Mouse (Mus musculus): Measurements from ENCODE around the gene Itgav.

Gene Itgav

GRCm38 (mm10) chr2:83812483-83813272 is 88.5 kb downstream of the Itgav start, which contains the start of gene Fam171b:
Gene Fam171b, plus strand, starts transcription at chr2:83812636.
- peak; percentile 71 to 84 for DNase-seq (ENCODE audit: inconsistent age in 2 of 2, low spot score in 1 of 2)

DNA sequence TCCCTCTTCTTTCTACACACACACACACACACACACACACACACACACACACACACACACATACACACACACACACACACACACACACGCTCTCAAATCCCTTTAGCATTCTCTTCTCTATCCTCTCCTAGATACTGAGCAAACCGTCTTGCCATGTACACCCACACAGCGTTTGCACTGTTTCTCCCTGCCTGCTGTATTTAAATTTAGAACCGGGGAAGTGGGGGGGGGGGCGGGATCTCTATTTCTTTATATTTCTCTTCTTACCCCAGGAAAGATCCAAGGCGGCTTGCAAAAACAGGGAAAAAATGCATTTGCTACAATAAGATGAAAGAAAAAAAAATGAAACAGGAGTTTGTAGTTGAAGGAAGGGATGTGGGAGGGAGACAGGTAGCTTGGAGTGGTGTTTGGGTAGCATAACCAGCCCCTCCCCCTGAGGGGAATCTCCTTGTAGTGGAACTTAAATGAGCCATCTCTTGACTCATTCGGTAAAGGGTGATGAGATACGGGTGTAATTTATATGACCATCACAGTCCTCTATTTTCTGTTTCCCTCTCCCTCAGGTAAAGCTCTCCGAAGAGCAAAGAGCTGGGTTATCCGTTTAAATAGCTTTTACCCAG is 89.2 kb downstream of the Itgav start:
- no peak for DNase-seq (ENCODE audit: inconsistent age in 2 of 2, low spot score in 1 of 2)

DNA sequence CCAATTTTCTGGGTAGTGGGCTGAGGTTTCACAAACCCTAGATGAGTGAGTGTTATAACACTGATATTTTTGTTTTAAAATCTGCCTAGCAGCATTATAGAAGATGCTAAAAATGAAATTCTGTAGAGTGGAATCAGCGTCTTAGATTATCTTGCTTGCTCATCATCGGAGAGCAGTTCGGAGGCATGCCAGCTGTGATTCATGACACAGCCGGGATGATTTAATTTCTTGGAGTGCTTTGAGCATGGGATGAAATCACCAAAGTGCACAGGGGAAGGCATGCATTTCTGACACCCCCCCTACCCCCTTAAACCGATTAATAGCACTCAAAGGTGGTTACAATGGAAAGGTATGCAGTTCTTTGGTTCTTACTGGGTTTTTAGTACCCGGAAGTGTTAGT is 89.8 kb downstream of the Itgav start:
- DNase-seq (ENCODE audit: inconsistent age in 2 of 2, low spot score in 1 of 2), result peak; percentile 40 to 73

DNA sequence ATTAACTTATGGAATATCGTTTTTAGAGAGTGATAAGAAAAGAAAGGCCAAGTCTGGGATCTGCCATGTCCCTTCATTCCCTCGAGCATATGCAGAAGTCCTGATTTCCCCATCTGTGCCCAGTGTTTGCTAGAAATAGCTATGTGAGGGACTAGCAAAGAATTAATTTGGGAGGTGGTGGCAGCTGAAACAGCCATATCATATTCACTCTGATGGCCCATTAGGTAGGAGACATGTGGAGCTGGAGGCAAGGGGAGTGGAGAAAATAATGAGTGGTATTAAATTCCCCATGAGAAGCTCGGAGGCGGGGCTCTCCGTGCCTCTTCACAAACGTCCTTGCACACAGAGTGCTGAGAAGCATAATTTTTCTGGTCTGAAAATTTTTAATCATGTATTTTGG is 92.0 kb downstream of the Itgav start:
- DNase-seq (ENCODE audit: inconsistent age in 2 of 2, low spot score in 1 of 2), result no peak

DNA sequence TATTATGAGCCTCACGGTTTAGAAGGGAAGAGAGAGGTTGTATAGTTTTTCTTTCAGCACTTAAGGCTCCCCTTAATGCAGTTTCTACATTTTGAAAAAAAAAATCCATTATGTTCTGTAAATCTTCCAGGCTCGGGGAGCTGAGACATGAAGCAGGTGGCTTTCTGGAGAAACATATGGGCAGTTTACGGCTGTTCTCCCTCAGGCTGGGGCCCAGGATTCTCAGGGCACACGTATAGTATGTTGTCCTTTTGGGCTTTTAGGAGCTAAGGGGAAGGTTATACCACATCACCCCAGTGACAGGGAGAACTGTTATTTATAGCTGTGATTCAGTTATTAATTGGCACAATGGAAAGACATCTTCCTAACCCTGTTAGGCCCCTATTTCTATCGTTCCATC is 101.0 kb downstream of the Itgav start:
- no peak for DNase-seq (ENCODE audit: inconsistent age in 2 of 2, low spot score in 1 of 2)

- no peak for DNase-seq (ENCODE audit: inconsistent age in 2 of 2, low spot score in 1 of 2)
These were observed 104.8 kb downstream of the Itgav start for GRCm38 (mm10) chr2:83828895-83829539.

- no peak for DNase-seq (ENCODE audit: inconsistent age in 2 of 2, low spot score in 1 of 2)
These were observed 108.7 kb downstream of the Itgav start for GRCm38 (mm10) chr2:83832903-83833302.

- no peak for DNase-seq (ENCODE audit: inconsistent age in 2 of 2, low spot score in 1 of 2)
These were observed 111.3 kb downstream of the Itgav start for GRCm38 (mm10) chr2:83835313-83836070.

DNA sequence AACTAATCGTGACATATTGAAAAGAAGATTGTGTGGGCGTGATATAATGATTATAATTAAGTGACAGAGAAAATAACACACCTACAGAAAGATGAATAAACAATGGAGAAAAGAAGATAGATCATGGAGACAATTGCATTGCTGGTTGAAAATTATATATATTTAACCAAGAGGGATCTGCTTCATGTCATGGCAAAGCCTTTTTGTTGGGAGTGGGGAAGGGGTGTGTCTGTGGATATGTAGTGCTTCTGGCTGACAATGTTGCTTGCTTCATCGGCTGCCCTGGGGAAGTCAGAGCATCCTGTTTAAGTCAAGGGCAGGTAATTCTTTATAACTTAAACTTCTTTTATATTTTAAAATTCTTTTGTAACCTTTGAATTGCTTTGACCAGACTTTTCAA is 124.3 kb downstream of the Itgav start:
- DNase-seq (ENCODE audit: inconsistent age in 2 of 2, low spot score in 1 of 2), result no peak

- no peak for DNase-seq (ENCODE audit: inconsistent age in 2 of 2, low spot score in 1 of 2)
These were observed 129.2 kb downstream of the Itgav start for GRCm38 (mm10) chr2:83853423-83853822.

DNA sequence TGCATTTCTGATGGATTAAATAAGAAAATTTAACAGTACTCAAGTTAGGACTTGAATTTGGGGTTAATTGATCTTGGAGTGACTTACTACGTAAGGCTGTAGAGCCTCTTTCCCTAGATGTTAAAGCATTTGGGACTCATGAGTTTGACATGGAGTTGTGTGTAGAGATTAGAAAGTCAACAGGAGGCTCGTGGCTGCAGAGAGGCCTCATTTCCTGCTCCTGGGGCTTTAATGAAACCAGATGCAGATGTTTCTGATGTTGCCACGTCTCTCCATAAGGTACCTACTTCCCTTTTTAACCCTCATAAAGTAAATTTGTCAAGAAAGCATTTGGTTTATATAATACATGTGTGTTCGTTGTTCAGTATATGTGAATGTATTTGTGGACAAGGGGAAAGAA is 132.0 kb downstream of the Itgav start:
- no peak for DNase-seq (ENCODE audit: inconsistent age in 2 of 2, low spot score in 1 of 2)
